Comparison of ENCODE assay signal across 8 mouse cellular contexts in genomic region chr19:45812673-45813252, GRCm38 (mm10). TPM values are rescaled to one million over a fixed set of nuclear protein-coding genes. Genes with fewer than 3 reads are reported as not detected.
A peak's percentile ranks its signal among the peaks of the same experiment; 100 is the strongest.
DNase-seq lines count a peak whose midpoint lies in the region; ATAC-seq and TF ChIP-seq lines count a peak whose summit lies in the region.

No protein-coding gene starts in this region.

- no peak for TF ChIP-seq CTCF in lung, embryonic 14.5 days (IDR thresholded peaks at IDR 0.05; ENCODE audit: low read depth)

- H3K4me1 ChIP-seq in lung, embryonic 14.5 days (ENCODE audit: insufficient read depth), result peaks cover 16% of the 10 kb centered on the region
- peaks cover 41% of the 10 kb centered on the region for H3K4me1 ChIP-seq in embryonic facial prominence, embryonic 13.5 days
- peaks cover 55% of the 10 kb centered on the region for H3K4me1 ChIP-seq in limb, embryonic 10.5 days

- H3K27me3 ChIP-seq in lung, embryonic 14.5 days (ENCODE audit: insufficient read depth, low read length), result no peaks in the 10 kb centered on the region
- peaks cover 15% of the 10 kb centered on the region for H3K27me3 ChIP-seq in embryonic facial prominence, embryonic 13.5 days
- H3K27me3 ChIP-seq in limb, embryonic 10.5 days (ENCODE audit: low read depth, poor library complexity, severe bottlenecking), result peaks cover 49% of the 10 kb centered on the region

- 19% methylated on average over 8 of the region's 8 CpGs for WGBS in lung, embryonic 14.5 days
- 20% methylated on average over 8 of the region's 8 CpGs for WGBS in embryonic facial prominence, embryonic 13.5 days
- 20% methylated on average over 8 of the region's 8 CpGs for WGBS in limb, embryonic 10.5 days

- no peak overlapping the region for H3K9ac ChIP-seq in lung, embryonic 14.5 days
- H3K9ac ChIP-seq in embryonic facial prominence, embryonic 13.5 days, result no peak overlapping the region

- H3K36me3 ChIP-seq in lung, embryonic 14.5 days (ENCODE audit: insufficient read depth), result no peaks in the 10 kb centered on the region
- no peaks in the 10 kb centered on the region for H3K36me3 ChIP-seq in embryonic facial prominence, embryonic 13.5 days
- peaks cover under 1% of the 10 kb centered on the region; the same call in 1 of the 2 replicates for H3K36me3 ChIP-seq in limb, embryonic 10.5 days

- ATAC-seq in lung, embryonic 14.5 days (ENCODE audit: insufficient read depth), result no peak
- ATAC-seq in embryonic facial prominence, embryonic 13.5 days (ENCODE audit: insufficient number of reproducible peaks, insufficient read depth, low FRiP score, low TSS enrichment, low read depth), result no peak
- no peak for ATAC-seq in megakaryocyte-erythroid progenitor cell, adult 5-6 weeks (replicated peaks; ENCODE audit: low FRiP score, low TSS enrichment, poor library complexity, severe bottlenecking)

- no peak overlapping the region for H3K27ac ChIP-seq in lung, embryonic 14.5 days (ENCODE audit: low read depth)
- H3K27ac ChIP-seq in embryonic facial prominence, embryonic 13.5 days, result no peak overlapping the region
- no peak overlapping the region for H3K27ac ChIP-seq in limb, embryonic 10.5 days

- H3K4me3 ChIP-seq in lung, embryonic 14.5 days (ENCODE audit: low read depth, low read length), result no peak overlapping the region
- H3K4me3 ChIP-seq in embryonic facial prominence, embryonic 13.5 days, result no peak overlapping the region
- peak overlapping the region; percentile 41 for H3K4me3 ChIP-seq in limb, embryonic 10.5 days

- H3K9me3 ChIP-seq in lung, embryonic 14.5 days (ENCODE audit: low read depth, low read length), result no peaks in the 10 kb centered on the region
- no peaks in the 10 kb centered on the region for H3K9me3 ChIP-seq in embryonic facial prominence, embryonic 13.5 days
- no peaks in the 10 kb centered on the region for H3K9me3 ChIP-seq in limb, embryonic 10.5 days (replicated peaks)

- DNase-seq in lung, embryonic 14.5 days, result no peak
- DNase-seq in lung, postnatal 36 days, result no peak
- no peak for DNase-seq in limb, embryonic 10.5 days (ENCODE audit: low spot score)
- peak; percentile 55 for DNase-seq in retina, embryonic 14.5 days (ENCODE audit: low spot score)
- DNase-seq in right cerebral cortex, adult 2 months (ENCODE audit: low spot score in 2 of 2), result no peak
- DNase-seq in ovary, postnatal 10 days (ENCODE audit: low spot score), result no peak

- H3K4me2 ChIP-seq in lung, embryonic 14.5 days, result peak overlapping the region; percentile 51
- peak overlapping the region; percentile 45 for H3K4me2 ChIP-seq in embryonic facial prominence, embryonic 13.5 days

RNA-seq across cellular contexts. Expression of gene Kcnip2, which starts 3.1 kb away (rescaled TPM):
- polyA plus RNA-seq in lung, embryonic 14.5 days (2014; fragmentation: Nextera tagmentation; extraction: Ambion mirVana), result 2.8 and 3.2 TPM in 2 replicates
- polyA plus RNA-seq in embryonic facial prominence, embryonic 13.5 days (2015; fragmentation: Nextera tagmentation; extraction: Ambion mirVana), result 1.3 TPM in 2 replicates
- 0.14 and 0.18 TPM in 2 replicates for polyA plus RNA-seq in limb, embryonic 10.5 days (2016; fragmentation: Nextera tagmentation; extraction: Ambion mirVana)
- 0.52 TPM in 1 of 2 replicates, not detected in the other for total RNA-seq in megakaryocyte-erythroid progenitor cell, adult 5-6 weeks (2014; fragmentation: Nextera tagmentation)
- total RNA-seq in megakaryocyte-erythroid progenitor cell, adult 5-6 weeks (2017), result 0.34 and 3.6 TPM in 2 replicates

RNA-seq across cellular contexts. Expression of gene Mgea5, which starts 29.1 kb away (rescaled TPM):
- 58.3 and 61.8 TPM in 2 replicates for polyA plus RNA-seq in lung, embryonic 14.5 days (2014; fragmentation: Nextera tagmentation; extraction: Ambion mirVana)
- polyA plus RNA-seq in embryonic facial prominence, embryonic 13.5 days (2015; fragmentation: Nextera tagmentation; extraction: Ambion mirVana), result 70.7 and 74.5 TPM in 2 replicates
- 54.2 and 68.9 TPM in 2 replicates for polyA plus RNA-seq in limb, embryonic 10.5 days (2016; fragmentation: Nextera tagmentation; extraction: Ambion mirVana)
- 75.0 and 86.3 TPM in 2 replicates for total RNA-seq in megakaryocyte-erythroid progenitor cell, adult 5-6 weeks (2014; fragmentation: Nextera tagmentation)
- total RNA-seq in megakaryocyte-erythroid progenitor cell, adult 5-6 weeks (2017), result 117 and 134 TPM in 2 replicates
